Mouse (Mus musculus) CH12.LX (cell line): ENCODE data around the gene Vwa3b. TPM values are rescaled to one million over a fixed set of nuclear protein-coding genes. Genes with fewer than 3 reads are reported as not detected.

Experiments used
- DNase-seq: peaks from one replicate; pipeline ENCODE4 v3.0.0-alpha.2; 2013; ENCODE audit errors: extremely low read depth
- H3K27ac ChIP-seq: 2 replicates; pipeline ENCODE4 v1.5.1; 2012; ENCODE audit warnings: low read depth, mild to moderate bottlenecking, control low read depth, moderate library complexity; ENCODE audit not compliant: insufficient read depth
- H3K27me3 ChIP-seq: replicated peaks from 2 replicates; pipeline ENCODE3; 2012; ENCODE audit warnings: inconsistent platforms
- H3K36me3 ChIP-seq, 2 experiments: replicated peaks in 1 of 2; 2 replicates each; pipeline versions ENCODE3 to v1.6.1; 2012; ENCODE audit warnings: inconsistent platforms in 1 of 2, low read length in 1 of 2, mild to moderate bottlenecking in 1 of 2, mixed read lengths in 1 of 2, moderate library complexity in 1 of 2; ENCODE audit not compliant: control insufficient read depth in 1 of 2, insufficient read depth in 1 of 2
- H3K4me1 ChIP-seq, 2 experiments: 2 replicates each; pipeline ENCODE4 v1.6.1; 2012; ENCODE audit warnings: inconsistent platforms in 1 of 2, moderate library complexity in 1 of 2; ENCODE audit not compliant: insufficient read depth in 2 of 2, control insufficient read depth in 1 of 2
- H3K4me2 ChIP-seq: 2 replicates; pipeline ENCODE4 v1.6.1; 2012; ENCODE audit warnings: low read depth, mild to moderate bottlenecking, control low read depth; ENCODE audit not compliant: poor library complexity, insufficient read depth, severe bottlenecking
- H3K4me3 ChIP-seq, 3 experiments: fragments of 150-350 bp in 1 of 3; sonication (generic) in 1 of 3; replicated peaks in 1 of 3; 2 replicates each; pipeline versions ENCODE3 to v1.5.1; 2011 to 2012; ENCODE audit warnings: low read depth in 2 of 3, low read length in 2 of 3, mild to moderate bottlenecking in 2 of 3, moderate library complexity in 2 of 3, control low read depth in 1 of 3, improper control_type of control experiment in 1 of 3, inconsistent platforms in 1 of 3, mixed read lengths in 1 of 3; ENCODE audit not compliant: poor library complexity in 1 of 3
- H3K79me2 ChIP-seq: replicated peaks from 2 replicates; pipeline ENCODE4 v1.6.1; 2012; ENCODE audit warnings: mild to moderate bottlenecking, moderate library complexity; ENCODE audit not compliant: control insufficient read depth, poor library complexity, insufficient read depth, severe bottlenecking; ENCODE audit errors: extremely low read depth
- H3K9ac ChIP-seq: 2 replicates; pipeline ENCODE4 v1.6.1; 2012; ENCODE audit warnings: low read depth, mild to moderate bottlenecking, control low read depth, moderate library complexity; ENCODE audit not compliant: insufficient read depth
- H3K9me3 ChIP-seq: replicated peaks from 2 replicates; pipeline ENCODE3; 2012; ENCODE audit warnings: low read length, inconsistent platforms, mixed read lengths
- BHLHE40 ChIP-seq: IDR thresholded peaks from 2 replicates; pipeline ENCODE4 v1.6.1; 2011; ENCODE audit warnings: mild to moderate bottlenecking, low read depth, low read length, improper control_type of control experiment
- CHD1 ChIP-seq: IDR thresholded peaks from 2 replicates; pipeline ENCODE4 v1.6.1; 2012; ENCODE audit warnings: low read depth, low read length, improper control_type of control experiment, inconsistent platforms
- CTCF ChIP-seq, 2 experiments: IDR thresholded peaks in 1 of 2; conservative IDR thresholded peaks in 1 of 2; 2 replicates each; pipeline ENCODE4 v1.5.1; 2011 to 2012; ENCODE audit warnings: low read depth in 2 of 2, low read length in 2 of 2, improper control_type of control experiment in 1 of 2, inconsistent platforms in 1 of 2, mild to moderate bottlenecking in 1 of 2, moderate library complexity in 1 of 2
- E2F4 ChIP-seq: IDR thresholded peaks from 2 replicates; pipeline ENCODE4 v1.6.1; 2011; ENCODE audit warnings: low read depth, low read length, improper control_type of control experiment; ENCODE audit not compliant: insufficient replicate concordance
- ELF1 ChIP-seq: IDR thresholded peaks from 2 replicates; pipeline ENCODE4 v1.6.1; 2014; ENCODE audit warnings: low read depth, mild to moderate bottlenecking, inconsistent platforms, low read length, improper control_type of control experiment
- EP300 ChIP-seq: IDR thresholded peaks from 2 replicates; pipeline ENCODE4 v1.6.1; 2011; ENCODE audit warnings: low read length, improper control_type of control experiment
- ETS1 ChIP-seq: conservative IDR thresholded peaks from 2 replicates; pipeline ENCODE4 v1.6.1; 2012; ENCODE audit warnings: low read depth, mild to moderate bottlenecking, inconsistent platforms, low read length, improper control_type of control experiment, moderate library complexity
- GABPA ChIP-seq: IDR thresholded peaks from 2 replicates; pipeline ENCODE4 v1.6.1; 2012; ENCODE audit warnings: low read depth, low read length, improper control_type of control experiment, inconsistent platforms; ENCODE audit not compliant: insufficient replicate concordance
- HCFC1 ChIP-seq: IDR thresholded peaks from 2 replicates; pipeline ENCODE4 v1.6.1; 2012; ENCODE audit warnings: low read depth, mild to moderate bottlenecking, inconsistent platforms, low read length, improper control_type of control experiment
- IRF4 ChIP-seq: IDR thresholded peaks from 2 replicates; pipeline ENCODE4 v1.6.1; 2014; ENCODE audit warnings: low read depth, mild to moderate bottlenecking, inconsistent platforms, low read length, improper control_type of control experiment
- JUND ChIP-seq: conservative IDR thresholded peaks from 2 replicates; pipeline ENCODE4 v1.6.1; 2011; ENCODE audit warnings: low read depth, low read length, improper control_type of control experiment
- KAT2A ChIP-seq: IDR thresholded peaks from 2 replicates; pipeline ENCODE4 v1.6.1; 2012; ENCODE audit warnings: low read length, improper control_type of control experiment, inconsistent platforms; ENCODE audit not compliant: insufficient replicate concordance
- MAX ChIP-seq: IDR thresholded peaks from 2 replicates; pipeline ENCODE4 v1.6.1; 2011; ENCODE audit warnings: low read length, improper control_type of control experiment
- MAZ ChIP-seq: IDR thresholded peaks from 2 replicates; pipeline ENCODE4 v1.6.1; 2012; ENCODE audit warnings: low read depth, mild to moderate bottlenecking, inconsistent platforms, low read length, improper control_type of control experiment, moderate library complexity
- MEF2A ChIP-seq: IDR thresholded peaks from 2 replicates; pipeline ENCODE4 v1.6.1; 2014; ENCODE audit warnings: low read depth, mild to moderate bottlenecking, inconsistent platforms, low read length, improper control_type of control experiment, borderline replicate concordance
- MXI1 ChIP-seq: IDR thresholded peaks from 2 replicates; pipeline ENCODE4 v1.6.1; 2011; ENCODE audit warnings: mild to moderate bottlenecking, low read depth, low read length, improper control_type of control experiment
- MYC ChIP-seq: IDR thresholded peaks from 2 replicates; pipeline ENCODE4 v1.6.1; 2011; ENCODE audit warnings: low read depth, mild to moderate bottlenecking, improper control_type of control experiment, low read length
- NELFE ChIP-seq: IDR thresholded peaks from 2 replicates; pipeline ENCODE4 v1.6.1; 2011; ENCODE audit warnings: low read depth, low read length, improper control_type of control experiment
- NRF1 ChIP-seq: IDR thresholded peaks from 2 replicates; pipeline ENCODE4 v1.6.1; 2014; ENCODE audit warnings: low read depth, mild to moderate bottlenecking, inconsistent platforms, low read length, improper control_type of control experiment, moderate library complexity
- PAX5 ChIP-seq: IDR thresholded peaks from 2 replicates; pipeline ENCODE4 v1.6.1; 2012; ENCODE audit warnings: low read length, inconsistent platforms, mixed read lengths
- POLR2A ChIP-seq: IDR thresholded peaks from 2 replicates; pipeline ENCODE4 v1.6.1; 2011; ENCODE audit warnings: low read depth, mild to moderate bottlenecking, improper control_type of control experiment, low read length
- RAD21 ChIP-seq: IDR thresholded peaks from 2 replicates; pipeline ENCODE4 v1.6.1; 2011; ENCODE audit warnings: low read depth, mild to moderate bottlenecking, low read length, improper control_type of control experiment, moderate library complexity
- RCOR1 ChIP-seq: conservative IDR thresholded peaks from 2 replicates; pipeline ENCODE4 v1.6.1; 2012; ENCODE audit warnings: low read depth, mild to moderate bottlenecking, inconsistent platforms, low read length, improper control_type of control experiment
- SIN3A ChIP-seq: IDR thresholded peaks from 2 replicates; pipeline ENCODE4 v1.6.1; 2012; ENCODE audit warnings: low read length, improper control_type of control experiment, inconsistent platforms
- SMC3 ChIP-seq: IDR thresholded peaks from 2 replicates; pipeline ENCODE4 v1.6.1; 2011; ENCODE audit warnings: low read depth, low read length, improper control_type of control experiment
- TBP ChIP-seq: conservative IDR thresholded peaks from 2 replicates; pipeline ENCODE4 v1.6.1; 2011; ENCODE audit warnings: low read depth, low read length, improper control_type of control experiment
- UBTF ChIP-seq: IDR thresholded peaks from 2 replicates; pipeline ENCODE4 v1.6.1; 2012; ENCODE audit warnings: low read depth, mild to moderate bottlenecking, inconsistent platforms, low read length, improper control_type of control experiment, moderate library complexity
- USF1 ChIP-seq: IDR thresholded peaks from 2 replicates; pipeline ENCODE4 v1.6.1; 2014; ENCODE audit warnings: low read depth, mild to moderate bottlenecking, inconsistent platforms, low read length, improper control_type of control experiment
- USF2 ChIP-seq: conservative IDR thresholded peaks from 2 replicates; pipeline ENCODE4 v1.6.1; 2011; ENCODE audit warnings: low read depth, low read length, improper control_type of control experiment
- ZC3H11A ChIP-seq: IDR thresholded peaks from 2 replicates; pipeline ENCODE4 v1.6.1; 2012; ENCODE audit warnings: low read depth, mild to moderate bottlenecking, inconsistent platforms, low read length, improper control_type of control experiment
- dilution Hi-C: fragments of 300-500 bp; cut with MboI; formaldehyde crosslinking; loops from 2 replicates; pipeline ENCODE4 v1.14.3; 2020; ENCODE audit warnings: low sequenced_read_pairs; ENCODE audit not compliant: extremely low pct_unique_long_range_greater_than_20kb, extremely low pct_ligation_motif_present
- in situ Hi-C: fragments of 300-500 bp; cut with MboI; formaldehyde crosslinking; loops from 3 replicates; pipeline ENCODE4 v1.14.3; 2019; ENCODE audit warnings: low sequenced_read_pairs, low pct_ligation_motif_present, low pct_unique_long_range_greater_than_20kb, mixed read lengths
- polyA plus RNA-seq: library from polyadenylated mRNA; unstranded; fragments of >175 nt; gene quantifications from 2 replicates; pipeline ENCODE4 v1.2.1, GENCODE M21; 2012; ENCODE audit warnings: low read depth; ENCODE audit not compliant: insufficient read length
- total RNA-seq, 2 experiments: library from RNA; depleted of rRNA; stranded (reverse); fragments of 300-350 nt in 1 of 2; fragments of >200 nt in 1 of 2; gene quantifications; 2 replicates each; pipeline ENCODE4 v1.2.3; 2012 to 2014

Gene Vwa3b
- total and polyA plus RNA-seq, 3 experiments = not detected

DNA sequence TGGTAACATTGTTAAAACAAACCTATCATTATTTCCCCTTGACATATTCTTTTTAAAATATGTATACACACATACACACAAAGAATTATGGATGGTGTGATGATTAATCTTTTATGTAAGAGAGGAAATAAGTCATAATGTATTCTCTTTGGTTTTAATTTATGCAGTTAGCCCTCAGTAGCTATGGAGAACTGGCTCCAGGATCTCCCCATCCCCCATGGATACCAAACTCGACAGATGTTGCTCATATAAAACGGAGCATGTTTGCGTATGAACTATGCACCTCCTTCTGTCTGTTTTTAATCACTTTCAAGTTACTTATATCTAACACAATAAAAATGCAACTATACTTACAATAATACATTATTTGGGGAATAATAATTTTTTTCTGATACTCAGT is 96.4 kb downstream of the Vwa3b start:
- Histone ChIP-seq H3K9me3 (no peaks in the 10 kb centered on the region), H3K79me2 (no peaks in the 10 kb centered on the region), H3K4me1 (peaks cover 3 to 23% of the 10 kb centered on the region in 2 experiments), H3K4me3 (no peak overlapping the region), H3K36me3 (no peaks in the 10 kb centered on the region), H3K9ac (no peak overlapping the region), H3K4me2 (no peak overlapping the region), H3K27me3 (no peaks in the 10 kb centered on the region), H3K27ac (no peak overlapping the region)
- in situ Hi-C loops = loop anchor here (10.0 kb wide), 1 partner anchor 218 kb away; no protein-coding TSS in a partner anchor
- no peak for TF ChIP-seq RAD21
- no peak for TF ChIP-seq SMC3
- no peak for TF ChIP-seq MYC
- no peak for TF ChIP-seq E2F4
- TF ChIP-seq BHLHE40 = no peak
- TF ChIP-seq MAX = no peak
- TF ChIP-seq JUND = no peak
- no peak for TF ChIP-seq CTCF (conservative IDR thresholded peaks at IDR 0.05 in 1 of 2, IDR thresholded peaks at IDR 0.05 in 1 of 2; ENCODE audit: low read depth in 2 of 2, low read length in 2 of 2)
- no peak for TF ChIP-seq NELFE
- TF ChIP-seq EP300 = no peak
- no peak for TF ChIP-seq TBP
- no peak for TF ChIP-seq PAX5
- no peak for TF ChIP-seq ZC3H11A
- no peak for TF ChIP-seq SIN3A
- no peak for TF ChIP-seq USF1
- TF ChIP-seq NRF1 = no peak
- TF ChIP-seq GABPA = no peak
- TF ChIP-seq MEF2A = no peak
- no peak for TF ChIP-seq CHD1
- TF ChIP-seq IRF4 = no peak
- no peak for DNase-seq
- dilution Hi-C loops = no loop called here

DNA sequence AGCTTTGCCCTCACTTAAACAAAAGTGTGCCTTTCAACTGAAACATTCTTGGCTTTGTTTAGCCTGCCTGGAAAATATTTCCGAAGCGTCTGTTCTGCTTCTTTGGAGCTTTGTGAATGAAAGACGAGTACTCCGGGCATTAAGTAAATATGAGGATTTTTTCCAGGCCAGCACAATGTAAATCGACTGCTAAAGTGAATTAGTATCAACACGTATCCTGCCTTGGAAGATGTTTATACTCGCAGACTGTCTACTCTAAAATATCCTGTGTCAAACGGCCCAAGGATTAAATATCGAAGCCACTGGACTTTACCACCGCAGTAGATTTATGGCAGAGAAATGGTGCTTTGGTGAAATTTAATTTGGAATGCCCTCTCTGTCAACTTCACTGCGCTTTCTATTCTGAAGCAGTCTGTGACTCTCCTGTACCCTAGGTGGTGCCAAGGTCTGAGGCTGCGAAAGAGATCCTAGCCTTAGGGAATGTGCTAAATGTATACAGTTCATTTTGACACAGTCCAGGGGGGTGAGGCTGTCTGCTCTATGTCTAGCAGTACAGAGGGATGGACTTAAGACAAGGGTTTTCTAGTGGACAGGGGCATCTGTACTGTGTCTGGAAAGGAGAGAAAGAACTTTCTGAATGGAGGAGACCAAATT is 98.4 kb downstream of the Vwa3b start:
- H3K27me3 ChIP-seq = no peaks in the 10 kb centered on the region
- no peaks in the 10 kb centered on the region for H3K9me3 ChIP-seq
- H3K4me2 ChIP-seq = no peak overlapping the region
- no peaks in the 10 kb centered on the region for H3K79me2 ChIP-seq
- TF ChIP-seq CHD1 (no peak), USF2 (no peak), JUND (no peak), RCOR1 (no peak), ETS1 (no peak), GABPA (no peak), HCFC1 (no peak), KAT2A (no peak), MEF2A (no peak), RAD21 (no peak), MAX (no peak), MAZ (no peak), NELFE (no peak), ELF1 (no peak), NRF1 (no peak), POLR2A (no peak), MXI1 (no peak), UBTF (no peak), USF1 (no peak), TBP (no peak)
- H3K4me3 ChIP-seq = no peak overlapping the region
- no peak overlapping the region for H3K9ac ChIP-seq
- dilution Hi-C loops (no loop called here), in situ Hi-C loops (loop anchor here (10.0 kb wide), 1 partner anchor 220 kb away; no protein-coding TSS in a partner anchor)
- no peak for DNase-seq
- H3K27ac ChIP-seq = no peak overlapping the region
- no peaks in the 10 kb centered on the region for H3K36me3 ChIP-seq
- H3K4me1 ChIP-seq = peaks cover 3 to 23% of the 10 kb centered on the region in 2 experiments
